ENCODE assay signal across 11 mouse cellular contexts in genomic region chr16:45999374-46000191, GRCm38 (mm10). TPM values are rescaled to one million over a fixed set of nuclear protein-coding genes. Genes with fewer than 3 reads are reported as not detected.
DNase-seq lines count a peak whose midpoint lies in the region; ATAC-seq and TF ChIP-seq lines count a peak whose summit lies in the region.
"Had no signal": no experiment of that assay in that cellular context is flagged by ENCODE, and none has a peak within 500 bp of the region (broad histone marks: within the 10 kb centered on the region; RNA-seq: fewer than 3 reads in every experiment).

No protein-coding gene starts in this region.

- DNase-seq in midbrain, embryonic 11.5 days (ENCODE audit: low spot score, missing footprints), result peak; percentile 87
- no peak for DNase-seq in midbrain, embryonic 10.5 days (ENCODE audit: low spot score)
- peak; percentile 84 for DNase-seq in forebrain, embryonic 14.5 days (ENCODE audit: low spot score)
- peak; percentile 66 for DNase-seq in hindbrain, postnatal 0 days (ENCODE audit: low spot score)
- peak; percentile 64 for DNase-seq in retina, postnatal 1 day
- no peak for DNase-seq in lung, adult 2 months
- no peak for DNase-seq in adrenal gland, adult 18-20 months (ENCODE audit: low spot score in 2 of 2)
- DNase-seq: adrenal gland, postnatal 14 days had no signal

- no peak overlapping the region for H3K27ac ChIP-seq in midbrain, embryonic 11.5 days (ENCODE audit: low read depth, low read length)
- H3K27ac ChIP-seq in midbrain, embryonic 10.5 days (replicated peaks), result no peak overlapping the region
- peak overlapping the region; percentile 28; the same call in 1 of the 2 replicates for H3K27ac ChIP-seq in forebrain, embryonic 14.5 days (ENCODE audit: low read depth, low read length)
- no peak overlapping the region for H3K27ac ChIP-seq in hindbrain, postnatal 0 days
- H3K27ac ChIP-seq: embryonic facial prominence, embryonic 13.5 days; liver, embryonic 14.5 days had no signal

- WGBS in midbrain, embryonic 11.5 days, result 62% methylated on average over 10 of the region's 10 CpGs
- WGBS in midbrain, embryonic 10.5 days, result 73% methylated on average over 10 of the region's 10 CpGs
- 19% methylated on average over 10 of the region's 10 CpGs for WGBS in forebrain, embryonic 14.5 days
- WGBS in hindbrain, postnatal 0 days, result 30% methylated on average over 10 of the region's 10 CpGs
- WGBS in lung, adult 2 months, result 72% methylated on average over 10 of the region's 10 CpGs

- peak; percentile 85 for ATAC-seq in midbrain, embryonic 11.5 days (ENCODE audit: low FRiP score)
- ATAC-seq in forebrain, embryonic 14.5 days, result peak; percentile 91
- ATAC-seq in hindbrain, postnatal 0 days, result peak; percentile 77

- H3K9me3 ChIP-seq in midbrain, embryonic 11.5 days (ENCODE audit: control insufficient read depth, low read length), result no peaks in the 10 kb centered on the region
- no peaks in the 10 kb centered on the region for H3K9me3 ChIP-seq in midbrain, embryonic 10.5 days (replicated peaks)
- no peaks in the 10 kb centered on the region for H3K9me3 ChIP-seq in forebrain, embryonic 14.5 days (replicated peaks; ENCODE audit: control insufficient read depth, low read length)
- H3K9me3 ChIP-seq in hindbrain, postnatal 0 days (ENCODE audit: low read length), result no peaks in the 10 kb centered on the region
- H3K9me3 ChIP-seq: embryonic facial prominence, embryonic 13.5 days; heart, embryonic 12.5 days had no signal

- no peak for TF ChIP-seq POLR2A in lung, adult 2 months (IDR thresholded peaks at IDR 0.05; ENCODE audit: borderline replicate concordance, extremely low read depth, low read depth, low read length)

- H3K36me3 ChIP-seq in midbrain, embryonic 11.5 days (ENCODE audit: control insufficient read depth, insufficient read depth, low read length), result no peaks in the 10 kb centered on the region
- H3K36me3 ChIP-seq in midbrain, embryonic 10.5 days, result no peaks in the 10 kb centered on the region
- H3K36me3 ChIP-seq in forebrain, embryonic 14.5 days (ENCODE audit: control insufficient read depth, insufficient read depth, low read length), result no peaks in the 10 kb centered on the region
- H3K36me3 ChIP-seq in hindbrain, postnatal 0 days (ENCODE audit: insufficient read depth, low read length), result no peaks in the 10 kb centered on the region
- H3K36me3 ChIP-seq: embryonic facial prominence, embryonic 13.5 days; heart, embryonic 12.5 days had no signal

- peak; percentile 39 for TF ChIP-seq CTCF in hindbrain, postnatal 0 days (IDR thresholded peaks at IDR 0.05; ENCODE audit: low read depth)
- TF ChIP-seq CTCF in lung, adult 2 months (IDR thresholded peaks at IDR 0.05; ENCODE audit: insufficient read depth, low read length), result no peak

- H3K4me1 ChIP-seq in midbrain, embryonic 11.5 days (ENCODE audit: control insufficient read depth, insufficient read depth, low read length), result peaks cover 6% of the 10 kb centered on the region; the same call in 1 of the 2 replicates
- H3K4me1 ChIP-seq in midbrain, embryonic 10.5 days, result peaks cover 8% of the 10 kb centered on the region
- H3K4me1 ChIP-seq in forebrain, embryonic 14.5 days (ENCODE audit: control insufficient read depth, insufficient read depth, low read length), result peaks cover 15% of the 10 kb centered on the region
- no peaks in the 10 kb centered on the region for H3K4me1 ChIP-seq in hindbrain, postnatal 0 days (ENCODE audit: insufficient read depth, low read length)
- H3K4me1 ChIP-seq in lung, adult 2 months (ENCODE audit: control insufficient read depth, insufficient read depth, low read length), result no peaks in the 10 kb centered on the region; the same call in 1 of the 2 replicates
- H3K4me1 ChIP-seq: heart, embryonic 12.5 days had no signal

- no peaks in the 10 kb centered on the region for H3K27me3 ChIP-seq in midbrain, embryonic 11.5 days (ENCODE audit: control insufficient read depth, insufficient read depth, low read length)
- no peaks in the 10 kb centered on the region for H3K27me3 ChIP-seq in midbrain, embryonic 10.5 days (ENCODE audit: low read depth, poor library complexity, severe bottlenecking)
- H3K27me3 ChIP-seq in forebrain, embryonic 14.5 days (replicated peaks; ENCODE audit: control insufficient read depth, insufficient read depth, low read length), result no peaks in the 10 kb centered on the region
- H3K27me3 ChIP-seq in hindbrain, postnatal 0 days (ENCODE audit: insufficient read depth, low read length), result no peaks in the 10 kb centered on the region
- H3K27me3 ChIP-seq: embryonic facial prominence, embryonic 13.5 days; heart, embryonic 12.5 days had no signal

- H3K4me2 ChIP-seq in midbrain, embryonic 11.5 days, result no peak overlapping the region
- 0 out of 2 replicates have a peak overlapping the region, but pooled peaks have one; percentile 0 for H3K4me2 ChIP-seq in forebrain, embryonic 14.5 days (ENCODE audit: low read length)
- H3K4me2 ChIP-seq in hindbrain, postnatal 0 days (ENCODE audit: low read depth, low read length), result 0 out of 2 replicates have a peak overlapping the region, but pooled peaks have one; percentile 5
- H3K4me2 ChIP-seq: embryonic facial prominence, embryonic 13.5 days; heart, embryonic 12.5 days had no signal

- no peak overlapping the region for H3K9ac ChIP-seq in midbrain, embryonic 11.5 days (ENCODE audit: low read length)
- H3K9ac ChIP-seq in forebrain, embryonic 14.5 days (ENCODE audit: low read length), result no peak overlapping the region
- no peak overlapping the region for H3K9ac ChIP-seq in hindbrain, postnatal 0 days (replicated peaks; ENCODE audit: low read length)
- H3K9ac ChIP-seq: embryonic facial prominence, embryonic 13.5 days; heart, embryonic 12.5 days; liver, embryonic 14.5 days had no signal

- H3K4me3 ChIP-seq in midbrain, embryonic 11.5 days (ENCODE audit: low read depth, low read length), result no peak overlapping the region
- H3K4me3 ChIP-seq in midbrain, embryonic 10.5 days, result no peak overlapping the region
- H3K4me3 ChIP-seq in forebrain, embryonic 14.5 days (ENCODE audit: low read depth, low read length), result no peak overlapping the region
- H3K4me3 ChIP-seq in hindbrain, postnatal 0 days (ENCODE audit: low read length), result no peak overlapping the region
- H3K4me3 ChIP-seq in lung, adult 2 months (replicated peaks; ENCODE audit: extremely low read depth, low read depth, low read length), result no peak overlapping the region
- H3K4me3 ChIP-seq: embryonic facial prominence, embryonic 13.5 days; heart, embryonic 12.5 days had no signal

RNA-seq across cellular contexts. Expression of gene Plcxd2, which starts 10.4 kb away (rescaled TPM):
- 3.1 and 3.4 TPM in 2 replicates for polyA plus RNA-seq in midbrain, embryonic 11.5 days (2014; fragmentation: Nextera tagmentation; extraction: Ambion mirVana)
- polyA plus RNA-seq in midbrain, embryonic 10.5 days (2016; fragmentation: Nextera tagmentation; extraction: Ambion mirVana), result 2.0 and 3.9 TPM in 2 replicates
- 10.3 and 10.6 TPM in 2 replicates for polyA plus RNA-seq in forebrain, embryonic 14.5 days (2014; fragmentation: Nextera tagmentation; extraction: Ambion mirVana)
- total RNA-seq in hindbrain, postnatal 0 days (2014; rRNA removed), result 37.2 and 38.3 TPM in 2 replicates
- 12.2 and 12.7 TPM in 2 replicates for polyA plus RNA-seq in hindbrain, postnatal 0 days (2015; fragmentation: Nextera tagmentation; extraction: Ambion mirVana)
- polyA plus RNA-seq in lung, adult 2 months (2012; rRNA removed), result 0.35 and 0.84 TPM in 2 replicates
- under 1 TPM; 0.51 to 0.53 TPM for total RNA-seq in adrenal gland, adult 18-20 months (2021)

RNA-seq across cellular contexts. Expression of gene Phldb2, which starts 46.2 kb away (rescaled TPM):
- polyA plus RNA-seq in midbrain, embryonic 11.5 days (2014; fragmentation: Nextera tagmentation; extraction: Ambion mirVana), result 28.2 and 29.0 TPM in 2 replicates
- polyA plus RNA-seq in midbrain, embryonic 10.5 days (2016; fragmentation: Nextera tagmentation; extraction: Ambion mirVana), result 31.4 and 33.4 TPM in 2 replicates
- polyA plus RNA-seq in forebrain, embryonic 14.5 days (2014; fragmentation: Nextera tagmentation; extraction: Ambion mirVana), result 6.5 and 7.6 TPM in 2 replicates
- 3.3 and 4.5 TPM in 2 replicates for total RNA-seq in hindbrain, postnatal 0 days (2014; rRNA removed)
- 6.2 and 7.2 TPM in 2 replicates for polyA plus RNA-seq in hindbrain, postnatal 0 days (2015; fragmentation: Nextera tagmentation; extraction: Ambion mirVana)
- 53.0 and 55.6 TPM in 2 replicates for polyA plus RNA-seq in lung, adult 2 months (2012; rRNA removed)
- 10 to 100 TPM; 13.8 to 27.4 TPM for total RNA-seq in adrenal gland, adult 18-20 months (2021)

Comparison
In these comparisons a context has a peak if more than half of its experiments do, and no peak if none do; other contexts are left out.
1. DNase-seq: peak in midbrain, embryonic 11.5 days (single experiment), forebrain, embryonic 14.5 days (single experiment), hindbrain, postnatal 0 days (single experiment) and retina, postnatal 1 day (single experiment); none in midbrain, embryonic 10.5 days (single experiment), lung, adult 2 months (single experiment) and adrenal gland, adult 18-20 months (0 of 2).
2. Peak in every context shown above with its lines, with median percentiles within 50 percentile points of each other: ATAC-seq.